ENCODE assay signal across 8 mouse cellular contexts in genomic region chr7:116442226-116442625, GRCm38 (mm10). TPM values are rescaled to one million over a fixed set of nuclear protein-coding genes. Genes with fewer than 3 reads are reported as not detected.
A peak's percentile ranks its signal among the peaks of the same experiment; 100 is the strongest.
DNase-seq lines count a peak whose midpoint lies in the region; ATAC-seq and TF ChIP-seq lines count a peak whose summit lies in the region.

No protein-coding gene starts in this region.

- H3K9ac ChIP-seq in heart, adult 2 months (ENCODE audit: low read depth, low read length), result peak overlapping the region; percentile 42
- peak overlapping the region; percentile 90 for H3K9ac ChIP-seq in kidney, embryonic 16.5 days (replicated peaks; ENCODE audit: low read length)
- H3K9ac ChIP-seq in midbrain, postnatal 0 days (replicated peaks; ENCODE audit: low read length, poor library complexity, severe bottlenecking), result peak overlapping the region; percentile 77

- 8% methylated on average over 7 of the region's 7 CpGs for whole genome bisulfite sequencing in heart, adult 2 months
- WGBS in kidney, embryonic 16.5 days, result 7% methylated on average over 7 of the region's 7 CpGs
- 2% methylated on average over 7 of the region's 7 CpGs for WGBS in midbrain, postnatal 0 days

- H3K4me2 ChIP-seq in kidney, embryonic 16.5 days (replicated peaks; ENCODE audit: low read depth, low read length), result peak overlapping the region; percentile 65
- peak overlapping the region; percentile 79 for H3K4me2 ChIP-seq in midbrain, postnatal 0 days (ENCODE audit: low read depth, low read length, poor library complexity, severe bottlenecking)

- intact Hi-C loops in heart, adult 2 months (cut with DNase I), result loop anchor here (5.0 kb wide), 3 partner anchors 35 to 165 kb away; partner anchors contain the start of gene Rps13
- intact Hi-C loops in heart, postnatal 10 days (cut with DNase I), result no loop called here

- no peak for TF ChIP-seq CTCF in heart, adult 2 months (IDR thresholded peaks at IDR 0.05)
- no peak for TF ChIP-seq CTCF in embryonic fibroblast, embryonic 13.5 days (IDR thresholded peaks at IDR 0.05; ENCODE audit: borderline replicate concordance, insufficient read depth, low read length)
- TF ChIP-seq CTCF in midbrain, postnatal 0 days (IDR thresholded peaks at IDR 0.05), result no peak

- peaks cover 15% of the 10 kb centered on the region for H3K36me3 ChIP-seq in heart, adult 2 months (ENCODE audit: control insufficient read depth, insufficient read depth, low read length)
- H3K36me3 ChIP-seq in kidney, embryonic 16.5 days (ENCODE audit: insufficient read depth, low read length), result 0 out of 2 replicates have a peak, but pooled peaks cover 3% of the 10 kb centered on the region
- H3K36me3 ChIP-seq in midbrain, postnatal 0 days (ENCODE audit: insufficient read depth, low read length), result no peaks in the 10 kb centered on the region

- no peaks in the 10 kb centered on the region for H3K27me3 ChIP-seq in heart, adult 2 months (ENCODE audit: control insufficient read depth, insufficient read depth, low read length)
- no peaks in the 10 kb centered on the region for H3K27me3 ChIP-seq in kidney, embryonic 16.5 days (ENCODE audit: insufficient read depth, low read length)
- no peaks in the 10 kb centered on the region for H3K27me3 ChIP-seq in midbrain, postnatal 0 days (ENCODE audit: insufficient read depth, low read length)

- no peak for TF ChIP-seq POLR2A in heart, adult 2 months (IDR thresholded peaks at IDR 0.05; ENCODE audit: insufficient read depth, low read depth, low read length)
- no peak for TF ChIP-seq POLR2A in embryonic fibroblast, embryonic 13.5 days (IDR thresholded peaks at IDR 0.05; ENCODE audit: low read depth, low read length)

- ATAC-seq in kidney, embryonic 16.5 days (ENCODE audit: low FRiP score, low TSS enrichment), result no peak
- no peak for ATAC-seq in midbrain, postnatal 0 days (ENCODE audit: low FRiP score)

- no peaks in the 10 kb centered on the region for H3K9me3 ChIP-seq in kidney, embryonic 16.5 days (ENCODE audit: low read length)
- no peaks in the 10 kb centered on the region for H3K9me3 ChIP-seq in midbrain, postnatal 0 days (ENCODE audit: low read length)

- TF ChIP-seq EP300 in heart, adult 2 months (IDR thresholded peaks at IDR 0.05; ENCODE audit: insufficient read depth, low read depth, low read length), result no peak

- H3K4me1 ChIP-seq in heart, adult 2 months (ENCODE audit: control insufficient read depth, insufficient read depth, low read length), result peaks cover 4% of the 10 kb centered on the region
- peaks cover 3% of the 10 kb centered on the region; the same call in 1 of the 2 replicates for H3K4me1 ChIP-seq in embryonic fibroblast, embryonic 13.5 days (ENCODE audit: control insufficient read depth, insufficient read depth, low read length)
- peaks cover 31% of the 10 kb centered on the region for H3K4me1 ChIP-seq in kidney, embryonic 16.5 days (ENCODE audit: insufficient read depth, low read length)
- H3K4me1 ChIP-seq in midbrain, postnatal 0 days (ENCODE audit: insufficient read depth, low read length), result peaks cover 10% of the 10 kb centered on the region; the same call in 1 of the 2 replicates

- H3K79me2 ChIP-seq in heart, adult 2 months (replicated peaks; ENCODE audit: control insufficient read depth, insufficient read depth, low read length), result peaks cover 3% of the 10 kb centered on the region

- H3K4me3 ChIP-seq in heart, adult 2 months, result peak overlapping the region; percentile 98
- peak overlapping the region; percentile 80 for H3K4me3 ChIP-seq in embryonic fibroblast, embryonic 13.5 days (ENCODE audit: insufficient read depth, low read length)
- peak overlapping the region; percentile 81 for H3K4me3 ChIP-seq in kidney, embryonic 16.5 days (ENCODE audit: low read length)
- peak overlapping the region; percentile 98 for H3K4me3 ChIP-seq in midbrain, postnatal 0 days (ENCODE audit: low read depth, low read length)

- no peak for DNase-seq in heart, adult 2 months
- DNase-seq in heart, postnatal 10 days, result no peak
- DNase-seq in midbrain, postnatal 0 days (ENCODE audit: low spot score), result peak; percentile 4
- DNase-seq in retina, postnatal 1 day, result no peak
- DNase-seq in layer of hippocampus, adult 9-10 months (ENCODE audit: low spot score), result no peak
- DNase-seq in cerebellum, adult 9-11 months, result no peak

- H3K27ac ChIP-seq in heart, adult 2 months, result peak overlapping the region; percentile 89
- no peak overlapping the region for H3K27ac ChIP-seq in embryonic fibroblast, embryonic 13.5 days (ENCODE audit: insufficient read depth, low read length)
- H3K27ac ChIP-seq in kidney, embryonic 16.5 days (ENCODE audit: low read length), result no peak overlapping the region; the same call in 1 of the 2 replicates
- peak overlapping the region; percentile 88; the same call in 1 of the 2 replicates for H3K27ac ChIP-seq in midbrain, postnatal 0 days (ENCODE audit: low read depth, low read length)

RNA-seq across cellular contexts. Expression of gene Pik3c2a, which starts 1.0 kb away (rescaled TPM):
- total RNA-seq in heart, adult 2 months (2021), result 10 to 100 TPM; 13.4 to 16.3 TPM
- polyA plus RNA-seq in heart, adult 2 months (2012; rRNA removed), result 2.5 and 5.0 TPM in 2 replicates
- 10 to 100 TPM; 27.0 to 28.3 TPM for total RNA-seq in heart, postnatal 10 days (2021)
- polyA plus RNA-seq in embryonic fibroblast, embryonic 13.5 days (2011; ENCODE audit: insufficient read length, low read depth, missing spikeins), result 48.3 and 57.1 TPM in 2 replicates
- 29.1 and 39.8 TPM in 2 replicates for polyA plus RNA-seq in kidney, embryonic 16.5 days (2015; fragmentation: Nextera tagmentation; extraction: Ambion mirVana)
- total RNA-seq in midbrain, postnatal 0 days (2014; rRNA removed), result 20.9 and 23.6 TPM in 2 replicates
- 5.5 and 9.1 TPM in 2 replicates for polyA plus RNA-seq in midbrain, postnatal 0 days (2015; fragmentation: Nextera tagmentation; extraction: Ambion mirVana)

Comparison
In these comparisons a context has a peak if more than half of its experiments do, and no peak if none do; other contexts are left out.
1. H3K27ac ChIP-seq: peak in heart, adult 2 months (single experiment) and midbrain, postnatal 0 days (single experiment); none in embryonic fibroblast, embryonic 13.5 days (single experiment) and kidney, embryonic 16.5 days (single experiment).
2. Peak in every context shown above with its lines, with median percentiles within 50 percentile points of each other: H3K4me3 ChIP-seq and H3K9ac ChIP-seq.